Mouse (Mus musculus): ENCODE results near the gene 4930452B06Rik. TPM values are rescaled to one million over a fixed set of nuclear protein-coding genes. Genes with fewer than 3 reads are reported as not detected.

4930452B06Rik gene
- polyA plus RNA-seq, 1 experiment = 0.02 TPM

DNA sequence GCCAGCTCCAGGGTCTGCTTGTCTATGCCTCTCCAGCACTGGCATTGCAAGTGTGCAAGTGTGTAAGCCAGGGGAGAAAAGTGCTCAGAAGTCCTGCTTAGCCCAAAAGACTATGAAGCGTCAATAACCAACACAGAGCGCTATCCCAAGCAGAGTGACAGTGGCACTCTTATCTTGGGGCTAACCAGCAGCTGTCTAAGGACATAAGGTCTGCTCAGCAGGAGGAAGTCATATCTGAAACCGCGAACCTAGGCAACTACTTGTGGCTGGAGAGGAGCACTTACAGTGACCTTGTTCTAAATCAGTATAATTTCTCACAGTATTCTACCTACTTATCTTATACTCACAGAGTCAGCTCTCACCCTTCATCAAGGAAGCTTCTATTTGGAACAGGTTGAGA, 214.9 kb downstream of the 4930452B06Rik start:
- Histone ChIP-seq H3K36me3 (ENCODE audit: control insufficient read depth, insufficient read depth) (no peaks in the 10 kb centered on the region), H3ac (ENCODE audit: control insufficient read depth, insufficient read length, low read depth) (no peak overlapping the region), H3K4me3 (ENCODE audit: insufficient read depth, poor library complexity, severe bottlenecking) (no peak overlapping the region), H3K79me3 (ENCODE audit: low read depth) (no peaks in the 10 kb centered on the region), H3K79me2 (ENCODE audit: control insufficient read depth, insufficient read depth) (no peaks in the 10 kb centered on the region), H3K27me3 (ENCODE audit: control insufficient read depth, insufficient read depth, insufficient read length) (no peaks in the 10 kb centered on the region)
- TF ChIP-seq FOSL1 (IDR thresholded peaks at IDR 0.05; ENCODE audit: insufficient read depth, low read length, poor library complexity, severe bottlenecking) (no peak), CEBPB (IDR thresholded peaks at IDR 0.05; ENCODE audit: low read depth) (no peak), MYOD1 (IDR thresholded peaks at IDR 0.05; ENCODE audit: control insufficient read depth, insufficient read length, low read depth) (no peak), CTCF (IDR thresholded peaks at IDR 0.05; ENCODE audit: control insufficient read depth, insufficient read depth, insufficient read length) (no peak), MAX (IDR thresholded peaks at IDR 0.05) (no peak), MYOG (IDR thresholded peaks at IDR 0.05; ENCODE audit: control insufficient read depth, extremely low read depth, insufficient read length) (no peak), USF1 (IDR thresholded peaks at IDR 0.05; ENCODE audit: low read depth) (no peak)

DNA sequence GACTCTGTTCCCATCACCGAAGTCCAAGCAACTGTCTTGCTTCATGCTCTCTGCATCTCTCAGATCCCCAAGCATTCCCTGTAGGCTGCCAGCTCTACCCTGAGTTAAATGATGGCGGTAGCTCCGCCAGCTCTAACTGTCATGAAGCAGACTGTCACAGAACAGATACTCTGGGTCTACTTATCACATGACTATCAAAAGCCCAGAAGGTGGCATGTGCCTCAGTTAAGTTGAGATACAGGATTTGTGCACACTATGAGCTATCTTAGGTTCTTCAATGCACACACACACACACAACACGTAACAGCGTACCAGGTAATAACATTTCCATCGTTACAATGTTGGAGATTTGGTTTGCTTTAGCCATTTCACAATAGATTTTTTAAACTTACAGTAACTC, 215.7 kb downstream of the 4930452B06Rik start:
- Histone ChIP-seq H3K79me2 (ENCODE audit: control insufficient read depth, insufficient read depth) (no peaks in the 10 kb centered on the region), H3K79me3 (ENCODE audit: low read depth) (no peaks in the 10 kb centered on the region), H3K27me3 (ENCODE audit: control insufficient read depth, insufficient read depth, insufficient read length) (no peaks in the 10 kb centered on the region), H3ac (ENCODE audit: control insufficient read depth, insufficient read length, low read depth) (no peak overlapping the region), H3K36me3 (ENCODE audit: control insufficient read depth, insufficient read depth) (no peaks in the 10 kb centered on the region), H3K4me3 (ENCODE audit: insufficient read depth, poor library complexity, severe bottlenecking) (no peak overlapping the region)
- TF ChIP-seq MYOG (IDR thresholded peaks at IDR 0.05; ENCODE audit: control insufficient read depth, extremely low read depth, insufficient read length) = no peak
- TF ChIP-seq MYOD1 (IDR thresholded peaks at IDR 0.05; ENCODE audit: control insufficient read depth, insufficient read length, low read depth) = no peak
- no peak for TF ChIP-seq CTCF (IDR thresholded peaks at IDR 0.05; ENCODE audit: control insufficient read depth, insufficient read depth, insufficient read length)
- no peak for TF ChIP-seq CEBPB (IDR thresholded peaks at IDR 0.05; ENCODE audit: low read depth)
- no peak for TF ChIP-seq USF1 (IDR thresholded peaks at IDR 0.05; ENCODE audit: low read depth)
- TF ChIP-seq FOSL1 (IDR thresholded peaks at IDR 0.05; ENCODE audit: insufficient read depth, low read length, poor library complexity, severe bottlenecking) = no peak
- no peak for TF ChIP-seq MAX (IDR thresholded peaks at IDR 0.05)

DNA sequence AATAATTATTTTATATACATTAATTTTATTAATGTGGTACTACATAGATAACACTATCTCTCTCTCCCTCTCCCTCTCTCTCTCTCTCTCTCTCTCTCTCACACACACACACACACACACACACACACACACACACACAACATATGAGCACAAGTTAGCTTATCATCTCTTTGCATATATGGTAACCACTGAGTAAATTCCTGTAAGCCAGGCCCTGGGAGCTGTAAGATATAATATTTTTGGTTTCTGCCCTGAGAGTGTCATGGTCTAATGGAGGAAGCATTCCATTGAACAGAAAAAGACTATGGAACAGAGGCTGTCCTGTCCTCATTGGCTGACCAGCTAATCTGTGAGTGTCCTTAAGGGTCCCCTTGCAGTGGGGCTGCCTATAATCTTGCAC, 216.7 kb downstream of the 4930452B06Rik start:
- Histone ChIP-seq H3K27me3 (ENCODE audit: control insufficient read depth, insufficient read depth, insufficient read length) (no peaks in the 10 kb centered on the region), H3ac (ENCODE audit: control insufficient read depth, insufficient read length, low read depth) (no peak overlapping the region)
- TF ChIP-seq MYOG (IDR thresholded peaks at IDR 0.05; ENCODE audit: control insufficient read depth, extremely low read depth, insufficient read length) (no peak), CEBPB (IDR thresholded peaks at IDR 0.05; ENCODE audit: low read depth) (no peak), USF1 (IDR thresholded peaks at IDR 0.05; ENCODE audit: low read depth) (no peak), MYOD1 (IDR thresholded peaks at IDR 0.05; ENCODE audit: control insufficient read depth, insufficient read length, low read depth) (no peak), FOSL1 (IDR thresholded peaks at IDR 0.05; ENCODE audit: insufficient read depth, low read length, poor library complexity, severe bottlenecking) (no peak), MAX (IDR thresholded peaks at IDR 0.05) (no peak), CTCF (IDR thresholded peaks at IDR 0.05; ENCODE audit: control insufficient read depth, insufficient read depth, insufficient read length) (no peak)

DNA sequence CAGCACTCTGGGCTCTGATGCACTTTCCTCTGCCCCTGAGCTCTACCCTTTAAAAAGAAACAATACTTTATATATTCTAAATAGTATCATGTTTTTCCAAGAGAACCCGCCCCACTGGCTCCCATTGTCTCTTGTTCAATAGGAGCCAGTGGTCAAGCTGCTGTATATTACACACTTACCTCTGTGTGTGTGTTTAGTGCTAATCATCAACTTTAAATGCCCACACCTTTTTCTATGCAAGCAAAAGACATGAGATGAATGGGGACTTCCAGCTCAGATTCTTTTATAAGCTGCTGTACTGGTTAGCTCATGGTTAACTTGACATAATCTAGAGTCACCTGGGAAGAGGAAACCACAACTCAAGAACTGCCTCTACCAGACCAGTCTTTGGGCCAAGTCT, 218.7 kb downstream of the 4930452B06Rik start:
- H3K4me3 ChIP-seq (ENCODE audit: insufficient read depth, poor library complexity, severe bottlenecking) = no peak overlapping the region
- H3K36me3 ChIP-seq (ENCODE audit: control insufficient read depth, insufficient read depth) = no peaks in the 10 kb centered on the region
- H3K79me3 ChIP-seq (ENCODE audit: low read depth) = no peaks in the 10 kb centered on the region
- TF ChIP-seq FOSL1 (IDR thresholded peaks at IDR 0.05; ENCODE audit: insufficient read depth, low read length, poor library complexity, severe bottlenecking) = no peak
- TF ChIP-seq MYOG (IDR thresholded peaks at IDR 0.05; ENCODE audit: control insufficient read depth, extremely low read depth, insufficient read length) = no peak
- no peak for TF ChIP-seq CTCF (IDR thresholded peaks at IDR 0.05; ENCODE audit: control insufficient read depth, insufficient read depth, insufficient read length)
- TF ChIP-seq MYOD1 (IDR thresholded peaks at IDR 0.05; ENCODE audit: control insufficient read depth, insufficient read length, low read depth) = no peak
- TF ChIP-seq USF1 (IDR thresholded peaks at IDR 0.05; ENCODE audit: low read depth) = no peak
- no peak for TF ChIP-seq MAX (IDR thresholded peaks at IDR 0.05)
- TF ChIP-seq CEBPB (IDR thresholded peaks at IDR 0.05; ENCODE audit: low read depth) = no peak
- no peak overlapping the region for H3ac ChIP-seq (ENCODE audit: control insufficient read depth, insufficient read length, low read depth)
- no peaks in the 10 kb centered on the region for H3K27me3 ChIP-seq (ENCODE audit: control insufficient read depth, insufficient read depth, insufficient read length)
- H3K79me2 ChIP-seq (ENCODE audit: control insufficient read depth, insufficient read depth) = no peaks in the 10 kb centered on the region

More for the DNA sequence above, 216.7 kb downstream of the 4930452B06Rik start:
- Histone ChIP-seq H3K36me3 (ENCODE audit: control insufficient read depth, insufficient read depth) (no peaks in the 10 kb centered on the region), H3K79me2 (ENCODE audit: control insufficient read depth, insufficient read depth) (no peaks in the 10 kb centered on the region), H3K4me3 (ENCODE audit: insufficient read depth, poor library complexity, severe bottlenecking) (no peak overlapping the region), H3K79me3 (ENCODE audit: low read depth) (no peaks in the 10 kb centered on the region)

DNA sequence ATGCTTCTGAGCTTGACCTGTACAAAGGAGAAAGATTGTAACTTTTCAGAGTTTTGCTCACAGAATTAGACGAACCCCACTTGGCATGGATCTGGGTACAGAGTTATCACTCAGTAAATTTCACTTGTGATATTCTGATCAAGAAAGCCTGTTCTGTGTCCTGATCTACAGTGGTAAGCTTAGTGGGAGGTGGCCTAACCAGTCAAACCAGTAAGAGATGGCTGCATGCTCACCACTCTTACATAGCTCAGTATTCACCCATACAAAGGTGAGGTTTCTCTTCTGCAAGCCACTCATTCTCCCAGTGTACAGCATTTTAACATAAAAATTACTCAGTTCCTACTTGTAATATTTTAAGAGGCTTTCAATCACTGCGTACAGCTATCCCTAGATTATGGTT, 221.7 kb downstream of the 4930452B06Rik start:
- H3K36me3 ChIP-seq (ENCODE audit: control insufficient read depth, insufficient read depth) = no peaks in the 10 kb centered on the region
- no peaks in the 10 kb centered on the region for H3K79me3 ChIP-seq (ENCODE audit: low read depth)
- H3K79me2 ChIP-seq (ENCODE audit: control insufficient read depth, insufficient read depth) = no peaks in the 10 kb centered on the region
- TF ChIP-seq USF1 (IDR thresholded peaks at IDR 0.05; ENCODE audit: low read depth) (no peak), CEBPB (IDR thresholded peaks at IDR 0.05; ENCODE audit: low read depth) (no peak), MYOG (IDR thresholded peaks at IDR 0.05; ENCODE audit: control insufficient read depth, extremely low read depth, insufficient read length) (no peak), MYOD1 (IDR thresholded peaks at IDR 0.05; ENCODE audit: control insufficient read depth, insufficient read length, low read depth) (no peak)
- no peak overlapping the region for H3ac ChIP-seq (ENCODE audit: control insufficient read depth, insufficient read length, low read depth)
- H3K4me3 ChIP-seq (ENCODE audit: insufficient read depth, poor library complexity, severe bottlenecking) = no peak overlapping the region
- H3K27me3 ChIP-seq (ENCODE audit: control insufficient read depth, insufficient read depth, insufficient read length) = no peaks in the 10 kb centered on the region

DNA sequence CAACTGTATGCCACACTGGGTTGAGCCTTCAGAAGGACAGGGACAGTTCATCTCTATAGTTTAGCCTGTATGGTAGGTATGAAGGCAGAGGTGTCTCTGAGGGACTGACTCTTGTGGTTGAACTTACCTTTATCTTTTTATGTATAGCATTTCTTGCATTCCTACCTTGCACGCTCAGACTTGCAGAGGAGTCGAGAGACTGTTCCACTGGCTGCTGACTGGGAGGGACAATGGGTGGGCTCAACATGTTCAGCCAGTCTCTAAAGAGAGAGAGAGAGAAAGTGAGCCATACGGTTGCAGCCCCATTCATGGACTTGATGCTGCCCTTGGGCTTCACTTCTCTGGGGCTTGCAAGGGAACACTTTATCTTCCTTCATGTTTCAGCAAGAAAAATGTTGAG, 223.3 kb downstream of the 4930452B06Rik start:
- H3K79me2 ChIP-seq (ENCODE audit: control insufficient read depth, insufficient read depth) = no peaks in the 10 kb centered on the region
- H3K79me3 ChIP-seq (ENCODE audit: low read depth) = no peaks in the 10 kb centered on the region
- H3ac ChIP-seq (ENCODE audit: control insufficient read depth, insufficient read length, low read depth) = no peak overlapping the region
- H3K36me3 ChIP-seq (ENCODE audit: control insufficient read depth, insufficient read depth) = no peaks in the 10 kb centered on the region
- TF ChIP-seq USF1 (IDR thresholded peaks at IDR 0.05; ENCODE audit: low read depth) = no peak
- TF ChIP-seq CTCF (IDR thresholded peaks at IDR 0.05; ENCODE audit: control insufficient read depth, insufficient read depth, insufficient read length) = no peak
- TF ChIP-seq MYOD1 (IDR thresholded peaks at IDR 0.05; ENCODE audit: control insufficient read depth, insufficient read length, low read depth) = no peak
- H3K27me3 ChIP-seq (ENCODE audit: control insufficient read depth, insufficient read depth, insufficient read length) = no peaks in the 10 kb centered on the region
- no peak overlapping the region for H3K4me3 ChIP-seq (ENCODE audit: insufficient read depth, poor library complexity, severe bottlenecking)
